Mouse (Mus musculus) myocyte (in vitro differentiated cells): ENCODE measurements around the gene Zpbp2. TPM values are rescaled to one million over a fixed set of nuclear protein-coding genes. Genes with fewer than 3 reads are reported as not detected.
A peak's percentile ranks its signal among the peaks of the same experiment; 100 is the strongest.

Experiments
- H3K27me3 ChIP-seq: one replicate; pipeline ENCODE4 v1.6.1; 2011; ENCODE audit not compliant: control insufficient read depth, insufficient read depth, insufficient read length
- H3K36me3 ChIP-seq: one replicate; pipeline ENCODE4 v1.6.1; 2011; ENCODE audit not compliant: control insufficient read depth, insufficient read depth
- H3K4me2 ChIP-seq: one replicate; pipeline ENCODE4 v1.6.1; 2011; ENCODE audit warnings: low read depth, control low read depth
- H3K4me3 ChIP-seq: one replicate; pipeline ENCODE4 v1.5.1; 2011; ENCODE audit warnings: mild to moderate bottlenecking, control low read depth, moderate library complexity
- H3K79me2 ChIP-seq: one replicate; pipeline ENCODE4 v1.6.1; 2011; ENCODE audit not compliant: control insufficient read depth, insufficient read depth
- H3ac ChIP-seq: one replicate; pipeline ENCODE4 v1.6.1; 2011; ENCODE audit not compliant: control insufficient read depth, insufficient read length
- CEBPB ChIP-seq: IDR thresholded peaks from 2 replicates; pipeline ENCODE4 v1.6.1; 2011; ENCODE audit warnings: mild to moderate bottlenecking, moderate library complexity; ENCODE audit not compliant: poor library complexity, insufficient read depth, severe bottlenecking
- E2F4 ChIP-seq: IDR thresholded peaks from one replicate; pipeline ENCODE4 v1.6.1; 2011; ENCODE audit warnings: mild to moderate bottlenecking, control low read depth, moderate library complexity; ENCODE audit not compliant: insufficient read depth
- MAX ChIP-seq: IDR thresholded peaks from one replicate; pipeline ENCODE4 v1.6.1; 2011; ENCODE audit warnings: low read depth, mild to moderate bottlenecking, control low read depth
- MYOD1 ChIP-seq, 3 experiments: IDR thresholded peaks; one replicate each; pipeline ENCODE4 v1.6.1; 2011; ENCODE audit warnings: control low read depth in 2 of 3, low read depth in 2 of 3, mild to moderate bottlenecking in 2 of 3, moderate library complexity in 1 of 3; ENCODE audit not compliant: insufficient read length in 2 of 3, control insufficient read depth in 1 of 3
- MYOG ChIP-seq, 3 experiments: IDR thresholded peaks; one replicate each; pipeline ENCODE4 v1.6.1; 2011; ENCODE audit warnings: control low read depth in 2 of 3, low read depth in 2 of 3, mild to moderate bottlenecking in 2 of 3; ENCODE audit not compliant: insufficient read length in 2 of 3, control insufficient read depth in 1 of 3, insufficient read depth in 1 of 3
- POLR2A ChIP-seq: IDR thresholded peaks from one replicate; pipeline ENCODE4 v1.6.1; 2011; ENCODE audit warnings: low read depth, mild to moderate bottlenecking, control low read depth, moderate library complexity; ENCODE audit not compliant: insufficient read length
- POLR2AphosphoS2 ChIP-seq: IDR thresholded peaks from one replicate; pipeline ENCODE4 v1.6.1; 2011; ENCODE audit warnings: low read depth, control low read depth; ENCODE audit not compliant: insufficient read length
- REST ChIP-seq: IDR thresholded peaks from one replicate; pipeline ENCODE4 v1.6.1; 2011; ENCODE audit warnings: mild to moderate bottlenecking, control low read depth, moderate library complexity; ENCODE audit not compliant: insufficient read depth, insufficient read length
- SRF ChIP-seq: IDR thresholded peaks from one replicate; pipeline ENCODE4 v1.6.1; 2011; ENCODE audit warnings: low read depth; ENCODE audit not compliant: control insufficient read depth, insufficient read length
- TCF12 ChIP-seq: IDR thresholded peaks from one replicate; pipeline ENCODE4 v1.6.1; 2011; ENCODE audit warnings: mild to moderate bottlenecking, control low read depth; ENCODE audit not compliant: poor library complexity, insufficient read depth, severe bottlenecking
- TCF3 ChIP-seq: IDR thresholded peaks from one replicate; pipeline ENCODE4 v1.6.1; 2011; ENCODE audit warnings: low read depth, control low read depth; ENCODE audit not compliant: insufficient read length
- USF1 ChIP-seq: IDR thresholded peaks from one replicate; pipeline ENCODE4 v1.6.1; 2011; ENCODE audit warnings: low read depth, mild to moderate bottlenecking, control low read depth, moderate library complexity
- polyA plus RNA-seq: library from polyadenylated mRNA; unstranded; fragments of >200 nt; fragmentation: generic; extraction: Trizol; gene quantifications from one replicate; pipeline ENCODE4 v1.2.1, GENCODE M21; 2012; ENCODE audit warnings: missing spikeins

Zpbp2 gene
- polyA plus RNA-seq, 1 experiment, result not detected

GRCm38 (mm10) chr11:98546529-98547307 lies 4.2 kb upstream of the Zpbp2 start:
- TF ChIP-seq MYOD1 (IDR thresholded peaks at IDR 0.05; ENCODE audit: control insufficient read depth in 1 of 3, insufficient read length in 2 of 3, low read depth in 2 of 3) (no peak), TCF3 (no peak), USF1 (no peak), MAX (no peak), E2F4 (no peak), MYOG (IDR thresholded peaks at IDR 0.05; ENCODE audit: control insufficient read depth in 1 of 3, insufficient read depth in 1 of 3, insufficient read length in 2 of 3, low read depth in 2 of 3) (no peak), CEBPB (no peak), POLR2AphosphoS2 (no peak), SRF (no peak), TCF12 (no peak), REST (no peak), POLR2A (no peak)
- no peak overlapping the region for H3K4me2 ChIP-seq
- H3K36me3 ChIP-seq, result no peaks in the 10 kb centered on the region
- no peak overlapping the region for H3ac ChIP-seq
- no peak overlapping the region for H3K4me3 ChIP-seq
- H3K27me3 ChIP-seq, result peaks cover 40% of the 10 kb centered on the region
- H3K79me2 ChIP-seq, result no peaks in the 10 kb centered on the region

- no peak overlapping the region for H3K4me2 ChIP-seq
- H3K79me2 ChIP-seq, result no peaks in the 10 kb centered on the region
- peaks cover 35% of the 10 kb centered on the region for H3K27me3 ChIP-seq
- no peak overlapping the region for H3K4me3 ChIP-seq
- TF ChIP-seq E2F4 (no peak), USF1 (no peak), TCF12 (no peak), POLR2A (no peak), MYOD1 (IDR thresholded peaks at IDR 0.05; ENCODE audit: control insufficient read depth in 1 of 3, insufficient read length in 2 of 3, low read depth in 2 of 3) (no peak), POLR2AphosphoS2 (no peak), TCF3 (no peak), REST (no peak), SRF (no peak), MAX (no peak)
- H3ac ChIP-seq, result no peak overlapping the region
- H3K36me3 ChIP-seq, result no peaks in the 10 kb centered on the region
These were observed 3.6 kb upstream of the Zpbp2 start for GRCm38 (mm10) chr11:98547308-98547693.

GRCm38 (mm10) chr11:98549363-98549762 lies 1.5 kb upstream of the Zpbp2 start:
- no peak overlapping the region for H3K4me3 ChIP-seq
- no peaks in the 10 kb centered on the region for H3K79me2 ChIP-seq
- H3K27me3 ChIP-seq, result peaks cover 27% of the 10 kb centered on the region
- no peak overlapping the region for H3ac ChIP-seq
- H3K36me3 ChIP-seq, result no peaks in the 10 kb centered on the region
- no peak overlapping the region for H3K4me2 ChIP-seq
- no peak for TF ChIP-seq POLR2A
- TF ChIP-seq SRF, result no peak
- TF ChIP-seq MYOG (IDR thresholded peaks at IDR 0.05; ENCODE audit: control insufficient read depth in 1 of 3, insufficient read depth in 1 of 3, insufficient read length in 2 of 3, low read depth in 2 of 3), result no peak
- no peak for TF ChIP-seq TCF3
- no peak for TF ChIP-seq POLR2AphosphoS2
- TF ChIP-seq E2F4, result no peak
- no peak for TF ChIP-seq REST
- no peak for TF ChIP-seq TCF12
- TF ChIP-seq USF1, result no peak
- no peak for TF ChIP-seq MYOD1 (IDR thresholded peaks at IDR 0.05; ENCODE audit: control insufficient read depth in 1 of 3, insufficient read length in 2 of 3, low read depth in 2 of 3)
- TF ChIP-seq MAX, result no peak
- TF ChIP-seq CEBPB, result no peak

GRCm38 (mm10) chr11:98550311-98550974 lies 454 bp upstream of the Zpbp2 start:
- peak overlapping the region; percentile 17 for H3ac ChIP-seq
- H3K79me2 ChIP-seq, result no peaks in the 10 kb centered on the region
- H3K4me3 ChIP-seq, result peak overlapping the region; percentile 17
- peak overlapping the region; percentile 64 for H3K4me2 ChIP-seq
- no peaks in the 10 kb centered on the region for H3K36me3 ChIP-seq
- H3K27me3 ChIP-seq, result peaks cover 25% of the 10 kb centered on the region
- no peak for TF ChIP-seq POLR2A
- TF ChIP-seq REST, result no peak
- no peak for TF ChIP-seq USF1
- no peak for TF ChIP-seq MYOG (IDR thresholded peaks at IDR 0.05; ENCODE audit: control insufficient read depth in 1 of 3, insufficient read depth in 1 of 3, insufficient read length in 2 of 3, low read depth in 2 of 3)
- no peak for TF ChIP-seq TCF3
- no peak for TF ChIP-seq MYOD1 (IDR thresholded peaks at IDR 0.05; ENCODE audit: control insufficient read depth in 1 of 3, insufficient read length in 2 of 3, low read depth in 2 of 3)
- no peak for TF ChIP-seq E2F4
- no peak for TF ChIP-seq MAX
- no peak for TF ChIP-seq SRF
- no peak for TF ChIP-seq POLR2AphosphoS2
- no peak for TF ChIP-seq TCF12
- TF ChIP-seq CEBPB, result no peak
